Mouse (Mus musculus): ENCODE data around the gene Vav1. TPM values are rescaled to one million over a fixed set of nuclear protein-coding genes. Genes with fewer than 3 reads are reported as not detected.

Vav1 gene
- polyA plus RNA-seq, 1 experiment from 2014 or later = 1.7 TPM

GRCm38 (mm10) chr17:57249186-57250181, 29.4 kb upstream of the Vav1 start, which contains the start of gene Trip10:
TSS of gene Trip10 (plus strand) at chr17:57249455.
- Histone ChIP-seq H3K9ac (ENCODE audit: low read length) (peak within 1 kb of the TSS; percentile 71), H3K4me3 (ENCODE audit: low read depth, low read length) (peak within 1 kb of the TSS; percentile 76), H3K4me2 (ENCODE audit: low read depth, severe bottlenecking) (peak within 1 kb of the TSS; percentile 61), H3K4me1 (ENCODE audit: control insufficient read depth, insufficient read depth, low read length) (0 out of 2 replicates have a peak, but pooled peaks cover 10% of the 10 kb centered on the region), H3K9me3 (ENCODE audit: control insufficient read depth, low read length) (no peaks in the 10 kb centered on the region), H3K27me3 (ENCODE audit: control insufficient read depth, insufficient read depth, low read length) (no peaks in the 10 kb centered on the region), H3K36me3 (ENCODE audit: control insufficient read depth, insufficient read depth, low read length) (peaks cover 3% of the 10 kb centered on the region; the same call in 1 of the 2 replicates), H3K27ac (replicated peaks; ENCODE audit: low read depth, low read length) (peak within 1 kb of the TSS; percentile 82)
- DNase-seq (ENCODE audit: low spot score) = peak; percentile 98
- ATAC-seq (ENCODE audit: insufficient number of reproducible peaks, low FRiP score, low TSS enrichment, low read depth) = peak; percentile 58
- WGBS = under 1% methylated on average over 51 of the region's 52 CpGs

- 2% methylated on average over 32 of the region's 33 CpGs for WGBS
- Histone ChIP-seq H3K4me3 (ENCODE audit: low read depth, low read length) (peak overlapping the region; percentile 76), H3K36me3 (ENCODE audit: control insufficient read depth, insufficient read depth, low read length) (0 out of 2 replicates have a peak, but pooled peaks cover 2% of the 10 kb centered on the region), H3K9me3 (ENCODE audit: control insufficient read depth, low read length) (no peaks in the 10 kb centered on the region), H3K9ac (ENCODE audit: low read length) (peak overlapping the region; percentile 71), H3K27me3 (ENCODE audit: control insufficient read depth, insufficient read depth, low read length) (no peaks in the 10 kb centered on the region), H3K27ac (replicated peaks; ENCODE audit: low read depth, low read length) (0 out of 2 replicates have a peak overlapping the region, but pooled peaks have one; percentile 1), H3K4me2 (ENCODE audit: low read depth, severe bottlenecking) (peak overlapping the region; percentile 61), H3K4me1 (ENCODE audit: control insufficient read depth, insufficient read depth, low read length) (0 out of 2 replicates have a peak, but pooled peaks cover 10% of the 10 kb centered on the region)
- DNase-seq (ENCODE audit: low spot score) = peak; percentile 49
- ATAC-seq (ENCODE audit: insufficient number of reproducible peaks, low FRiP score, low TSS enrichment, low read depth) = no peak
These were observed 28.3 kb upstream of the Vav1 start for GRCm38 (mm10) chr17:57250461-57251160.

GRCm38 (mm10) chr17:57251431-57251830, 27.5 kb upstream of the Vav1 start:
- 93% methylated on average over 3 of the region's 3 CpGs for WGBS
- H3K36me3 ChIP-seq (ENCODE audit: control insufficient read depth, insufficient read depth, low read length) = 0 out of 2 replicates have a peak, but pooled peaks cover 2% of the 10 kb centered on the region
- no peaks in the 10 kb centered on the region for H3K9me3 ChIP-seq (ENCODE audit: control insufficient read depth, low read length)
- H3K4me2 ChIP-seq (ENCODE audit: low read depth, severe bottlenecking) = no peak overlapping the region
- ATAC-seq (ENCODE audit: insufficient number of reproducible peaks, low FRiP score, low TSS enrichment, low read depth) = no peak
- 0 out of 2 replicates have a peak, but pooled peaks cover 10% of the 10 kb centered on the region for H3K4me1 ChIP-seq (ENCODE audit: control insufficient read depth, insufficient read depth, low read length)
- no peak overlapping the region for H3K4me3 ChIP-seq (ENCODE audit: low read depth, low read length)
- no peak overlapping the region for H3K27ac ChIP-seq (replicated peaks; ENCODE audit: low read depth, low read length)
- no peak for DNase-seq (ENCODE audit: low spot score)
- no peaks in the 10 kb centered on the region for H3K27me3 ChIP-seq (ENCODE audit: control insufficient read depth, insufficient read depth, low read length)
- no peak overlapping the region for H3K9ac ChIP-seq (ENCODE audit: low read length)

- no peak overlapping the region for H3K27ac ChIP-seq (replicated peaks; ENCODE audit: low read depth, low read length)
- no peak overlapping the region for H3K4me2 ChIP-seq (ENCODE audit: low read depth, severe bottlenecking)
- WGBS = 75% methylated on average over 6 of the region's 6 CpGs
- 0 out of 2 replicates have a peak, but pooled peaks cover 2% of the 10 kb centered on the region for H3K36me3 ChIP-seq (ENCODE audit: control insufficient read depth, insufficient read depth, low read length)
- ATAC-seq (ENCODE audit: insufficient number of reproducible peaks, low FRiP score, low TSS enrichment, low read depth) (no peak), DNase-seq (ENCODE audit: low spot score) (no peak)
- H3K4me1 ChIP-seq (ENCODE audit: control insufficient read depth, insufficient read depth, low read length) = 0 out of 2 replicates have a peak, but pooled peaks cover 7% of the 10 kb centered on the region
- no peak overlapping the region for H3K4me3 ChIP-seq (ENCODE audit: low read depth, low read length)
- H3K9me3 ChIP-seq (ENCODE audit: control insufficient read depth, low read length) = no peaks in the 10 kb centered on the region
- no peaks in the 10 kb centered on the region for H3K27me3 ChIP-seq (ENCODE audit: control insufficient read depth, insufficient read depth, low read length)
- H3K9ac ChIP-seq (ENCODE audit: low read length) = no peak overlapping the region
These were observed 25.6 kb upstream of the Vav1 start for GRCm38 (mm10) chr17:57253306-57253705.

GRCm38 (mm10) chr17:57255354-57255753, 23.5 kb upstream of the Vav1 start:
- 94% methylated on average over 14 of the region's 14 CpGs for WGBS
- Histone ChIP-seq H3K4me2 (ENCODE audit: low read depth, severe bottlenecking) (no peak overlapping the region), H3K9me3 (ENCODE audit: control insufficient read depth, low read length) (no peaks in the 10 kb centered on the region), H3K27me3 (ENCODE audit: control insufficient read depth, insufficient read depth, low read length) (no peaks in the 10 kb centered on the region), H3K4me3 (ENCODE audit: low read depth, low read length) (no peak overlapping the region), H3K36me3 (ENCODE audit: control insufficient read depth, insufficient read depth, low read length) (peaks cover 2% of the 10 kb centered on the region; the same call in 1 of the 2 replicates), H3K4me1 (ENCODE audit: control insufficient read depth, insufficient read depth, low read length) (0 out of 2 replicates have a peak, but pooled peaks cover 6% of the 10 kb centered on the region), H3K27ac (replicated peaks; ENCODE audit: low read depth, low read length) (no peak overlapping the region), H3K9ac (ENCODE audit: low read length) (no peak overlapping the region)
- ATAC-seq (ENCODE audit: insufficient number of reproducible peaks, low FRiP score, low TSS enrichment, low read depth) (no peak), DNase-seq (ENCODE audit: low spot score) (no peak)

GRCm38 (mm10) chr17:57256921-57257485, 21.9 kb upstream of the Vav1 start:
- Histone ChIP-seq H3K4me1 (ENCODE audit: control insufficient read depth, insufficient read depth, low read length) (no peaks in the 10 kb centered on the region), H3K36me3 (ENCODE audit: control insufficient read depth, insufficient read depth, low read length) (peaks cover 5% of the 10 kb centered on the region; the same call in 1 of the 2 replicates), H3K9me3 (ENCODE audit: control insufficient read depth, low read length) (no peaks in the 10 kb centered on the region), H3K27ac (replicated peaks; ENCODE audit: low read depth, low read length) (no peak overlapping the region), H3K27me3 (ENCODE audit: control insufficient read depth, insufficient read depth, low read length) (no peaks in the 10 kb centered on the region), H3K4me2 (ENCODE audit: low read depth, severe bottlenecking) (no peak overlapping the region), H3K9ac (ENCODE audit: low read length) (no peak overlapping the region), H3K4me3 (ENCODE audit: low read depth, low read length) (no peak overlapping the region)
- no peak for DNase-seq (ENCODE audit: low spot score)
- 96% methylated on average over 22 of the region's 22 CpGs for WGBS
- no peak for ATAC-seq (ENCODE audit: insufficient number of reproducible peaks, low FRiP score, low TSS enrichment, low read depth)

- no peak overlapping the region for H3K4me3 ChIP-seq (ENCODE audit: low read depth, low read length)
- no peak overlapping the region for H3K9ac ChIP-seq (ENCODE audit: low read length)
- DNase-seq (ENCODE audit: low spot score) (no peak), ATAC-seq (ENCODE audit: insufficient number of reproducible peaks, low FRiP score, low TSS enrichment, low read depth) (no peak)
- H3K4me1 ChIP-seq (ENCODE audit: control insufficient read depth, insufficient read depth, low read length) = no peaks in the 10 kb centered on the region
- no peak overlapping the region for H3K27ac ChIP-seq (replicated peaks; ENCODE audit: low read depth, low read length)
- WGBS = 93% methylated on average over 3 of the region's 3 CpGs
- H3K9me3 ChIP-seq (ENCODE audit: control insufficient read depth, low read length) = no peaks in the 10 kb centered on the region
- H3K36me3 ChIP-seq (ENCODE audit: control insufficient read depth, insufficient read depth, low read length) = peaks cover 10% of the 10 kb centered on the region; the same call in 1 of the 2 replicates
- no peak overlapping the region for H3K4me2 ChIP-seq (ENCODE audit: low read depth, severe bottlenecking)
- no peaks in the 10 kb centered on the region for H3K27me3 ChIP-seq (ENCODE audit: control insufficient read depth, insufficient read depth, low read length)
These were observed 20.7 kb upstream of the Vav1 start for GRCm38 (mm10) chr17:57258191-57258590.

GRCm38 (mm10) chr17:57259742-57260141, 19.2 kb upstream of the Vav1 start:
- no peak overlapping the region for H3K27ac ChIP-seq (replicated peaks; ENCODE audit: low read depth, low read length)
- peaks cover 8% of the 10 kb centered on the region; the same call in 1 of the 2 replicates for H3K36me3 ChIP-seq (ENCODE audit: control insufficient read depth, insufficient read depth, low read length)
- no peaks in the 10 kb centered on the region for H3K27me3 ChIP-seq (ENCODE audit: control insufficient read depth, insufficient read depth, low read length)
- ATAC-seq (ENCODE audit: insufficient number of reproducible peaks, low FRiP score, low TSS enrichment, low read depth) (no peak), DNase-seq (ENCODE audit: low spot score) (no peak)
- H3K4me3 ChIP-seq (ENCODE audit: low read depth, low read length) = no peak overlapping the region
- H3K4me1 ChIP-seq (ENCODE audit: control insufficient read depth, insufficient read depth, low read length) = no peaks in the 10 kb centered on the region
- H3K9me3 ChIP-seq (ENCODE audit: control insufficient read depth, low read length) = no peaks in the 10 kb centered on the region
- H3K4me2 ChIP-seq (ENCODE audit: low read depth, severe bottlenecking) = no peak overlapping the region
- no peak overlapping the region for H3K9ac ChIP-seq (ENCODE audit: low read length)
- WGBS = 94% methylated on average over 8 of the region's 8 CpGs

All from limb, embryonic 11.5 days (tissue).